Mouse (Mus musculus) stomach, postnatal 0 days (tissue): ENCODE data around the gene Klhl12.

ENCODE experiments used
- CTCF ChIP-seq: IDR thresholded peaks from 2 replicates; pipeline ENCODE4 v1.5.1; 2016; ENCODE audit warnings: antibody characterized with exemption, low read depth, mild to moderate bottlenecking, moderate library complexity
- EP300 ChIP-seq: optimal IDR thresholded peaks from 2 replicates; pipeline ENCODE3; 2016; ENCODE audit warnings: antibody characterized with exemption

DNA sequence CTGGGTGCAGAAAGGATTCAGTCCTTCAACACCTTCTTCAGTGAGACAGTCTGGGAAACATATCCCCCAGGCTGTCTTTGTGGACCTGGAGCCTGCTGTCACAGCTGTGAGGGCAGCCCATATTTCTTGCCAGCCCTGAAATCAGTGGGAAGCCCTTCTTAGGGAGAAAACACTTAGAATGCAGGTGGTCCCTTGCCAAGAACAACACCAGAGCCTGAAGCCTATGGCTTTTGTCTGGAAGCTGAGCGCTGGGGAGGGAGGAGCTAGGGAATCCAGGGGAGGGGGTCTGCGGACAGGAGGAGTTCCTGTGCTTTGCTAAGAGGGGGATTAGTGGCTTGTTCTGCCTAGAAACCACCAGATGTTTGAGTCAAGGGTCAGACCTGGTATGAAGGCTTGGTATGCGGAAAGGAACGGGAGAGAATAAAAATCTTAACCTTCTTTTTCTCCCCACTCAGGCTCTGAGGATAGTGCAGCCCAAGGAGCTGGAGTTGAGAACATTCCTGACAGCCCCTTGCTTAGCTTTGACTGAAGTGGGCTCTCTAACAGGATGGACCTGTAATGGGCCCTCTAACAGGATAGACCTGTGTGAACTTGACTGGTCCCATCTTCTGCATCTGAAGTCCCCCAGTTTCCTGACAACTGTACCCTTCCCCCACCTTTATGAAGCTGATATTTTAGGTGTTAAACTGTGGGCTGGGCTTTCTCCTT, 61.3 kb downstream of the Klhl12 start:
- TF ChIP-seq CTCF (no peak), EP300 (no peak)
